Mouse (Mus musculus) CH12.LX (cell line): ENCODE results near the gene Grin2a. TPM values are rescaled to one million over a fixed set of nuclear protein-coding genes. Genes with fewer than 3 reads are reported as not detected.

Experiments
- DNase-seq: peaks from one replicate; pipeline ENCODE4 v3.0.0-alpha.2; 2013; ENCODE audit errors: extremely low read depth
- H3K27ac ChIP-seq: 2 replicates; pipeline ENCODE4 v1.5.1; 2012; ENCODE audit warnings: low read depth, mild to moderate bottlenecking, control low read depth, moderate library complexity; ENCODE audit not compliant: insufficient read depth
- H3K27me3 ChIP-seq: replicated peaks from 2 replicates; pipeline ENCODE3; 2012; ENCODE audit warnings: inconsistent platforms
- H3K36me3 ChIP-seq, 2 experiments: replicated peaks in 1 of 2; 2 replicates each; pipeline versions ENCODE3 to v1.6.1; 2012; ENCODE audit warnings: inconsistent platforms in 1 of 2, low read length in 1 of 2, mild to moderate bottlenecking in 1 of 2, mixed read lengths in 1 of 2, moderate library complexity in 1 of 2; ENCODE audit not compliant: control insufficient read depth in 1 of 2, insufficient read depth in 1 of 2
- H3K4me1 ChIP-seq, 2 experiments: 2 replicates each; pipeline ENCODE4 v1.6.1; 2012; ENCODE audit warnings: inconsistent platforms in 1 of 2, moderate library complexity in 1 of 2; ENCODE audit not compliant: insufficient read depth in 2 of 2, control insufficient read depth in 1 of 2
- H3K4me2 ChIP-seq: 2 replicates; pipeline ENCODE4 v1.6.1; 2012; ENCODE audit warnings: low read depth, mild to moderate bottlenecking, control low read depth; ENCODE audit not compliant: poor library complexity, insufficient read depth, severe bottlenecking
- H3K4me3 ChIP-seq, 3 experiments: fragments of 150-350 bp in 1 of 3; sonication (generic) in 1 of 3; replicated peaks in 1 of 3; 2 replicates each; pipeline versions ENCODE3 to v1.5.1; 2011 to 2012; ENCODE audit warnings: low read depth in 2 of 3, low read length in 2 of 3, mild to moderate bottlenecking in 2 of 3, moderate library complexity in 2 of 3, control low read depth in 1 of 3, improper control_type of control experiment in 1 of 3, inconsistent platforms in 1 of 3, mixed read lengths in 1 of 3; ENCODE audit not compliant: poor library complexity in 1 of 3
- H3K79me2 ChIP-seq: replicated peaks from 2 replicates; pipeline ENCODE4 v1.6.1; 2012; ENCODE audit warnings: mild to moderate bottlenecking, moderate library complexity; ENCODE audit not compliant: control insufficient read depth, poor library complexity, insufficient read depth, severe bottlenecking; ENCODE audit errors: extremely low read depth
- H3K9ac ChIP-seq: 2 replicates; pipeline ENCODE4 v1.6.1; 2012; ENCODE audit warnings: low read depth, mild to moderate bottlenecking, control low read depth, moderate library complexity; ENCODE audit not compliant: insufficient read depth
- H3K9me3 ChIP-seq: replicated peaks from 2 replicates; pipeline ENCODE3; 2012; ENCODE audit warnings: low read length, inconsistent platforms, mixed read lengths
- CHD1 ChIP-seq: IDR thresholded peaks from 2 replicates; pipeline ENCODE4 v1.6.1; 2012; ENCODE audit warnings: low read depth, low read length, improper control_type of control experiment, inconsistent platforms
- CTCF ChIP-seq, 2 experiments: IDR thresholded peaks in 1 of 2; conservative IDR thresholded peaks in 1 of 2; 2 replicates each; pipeline ENCODE4 v1.5.1; 2011 to 2012; ENCODE audit warnings: low read depth in 2 of 2, low read length in 2 of 2, improper control_type of control experiment in 1 of 2, inconsistent platforms in 1 of 2, mild to moderate bottlenecking in 1 of 2, moderate library complexity in 1 of 2
- E2F4 ChIP-seq: IDR thresholded peaks from 2 replicates; pipeline ENCODE4 v1.6.1; 2011; ENCODE audit warnings: low read depth, low read length, improper control_type of control experiment; ENCODE audit not compliant: insufficient replicate concordance
- MAFK ChIP-seq: IDR thresholded peaks from 2 replicates; pipeline ENCODE4 v1.6.1; 2011; ENCODE audit warnings: low read length, improper control_type of control experiment; ENCODE audit not compliant: insufficient replicate concordance
- MAX ChIP-seq: IDR thresholded peaks from 2 replicates; pipeline ENCODE4 v1.6.1; 2011; ENCODE audit warnings: low read length, improper control_type of control experiment
- PAX5 ChIP-seq: IDR thresholded peaks from 2 replicates; pipeline ENCODE4 v1.6.1; 2012; ENCODE audit warnings: low read length, inconsistent platforms, mixed read lengths
- SIN3A ChIP-seq: IDR thresholded peaks from 2 replicates; pipeline ENCODE4 v1.6.1; 2012; ENCODE audit warnings: low read length, improper control_type of control experiment, inconsistent platforms
- TCF12 ChIP-seq: IDR thresholded peaks from 2 replicates; pipeline ENCODE4 v1.6.1; 2014; ENCODE audit warnings: low read depth, mild to moderate bottlenecking, inconsistent platforms, low read length, improper control_type of control experiment
- UBTF ChIP-seq: IDR thresholded peaks from 2 replicates; pipeline ENCODE4 v1.6.1; 2012; ENCODE audit warnings: low read depth, mild to moderate bottlenecking, inconsistent platforms, low read length, improper control_type of control experiment, moderate library complexity
- USF1 ChIP-seq: IDR thresholded peaks from 2 replicates; pipeline ENCODE4 v1.6.1; 2014; ENCODE audit warnings: low read depth, mild to moderate bottlenecking, inconsistent platforms, low read length, improper control_type of control experiment
- ZNF384 ChIP-seq: IDR thresholded peaks from 2 replicates; pipeline ENCODE4 v1.6.1; 2012; ENCODE audit warnings: low read depth, low read length, improper control_type of control experiment, inconsistent platforms
- dilution Hi-C: fragments of 300-500 bp; cut with MboI; formaldehyde crosslinking; loops from 2 replicates; pipeline ENCODE4 v1.14.3; 2020; ENCODE audit warnings: low sequenced_read_pairs; ENCODE audit not compliant: extremely low pct_unique_long_range_greater_than_20kb, extremely low pct_ligation_motif_present
- in situ Hi-C: fragments of 300-500 bp; cut with MboI; formaldehyde crosslinking; loops from 3 replicates; pipeline ENCODE4 v1.14.3; 2019; ENCODE audit warnings: low sequenced_read_pairs, low pct_ligation_motif_present, low pct_unique_long_range_greater_than_20kb, mixed read lengths
- polyA plus RNA-seq: library from polyadenylated mRNA; unstranded; fragments of >175 nt; gene quantifications from 2 replicates; pipeline ENCODE4 v1.2.1, GENCODE M21; 2012; ENCODE audit warnings: low read depth; ENCODE audit not compliant: insufficient read length
- total RNA-seq, 2 experiments: library from RNA; depleted of rRNA; stranded (reverse); fragments of 300-350 nt in 1 of 2; fragments of >200 nt in 1 of 2; gene quantifications; 2 replicates each; pipeline ENCODE4 v1.2.3; 2012 to 2014

Grin2a gene
- total RNA-seq (2012; rRNA removed) (not detected in 2 replicates), total RNA-seq (2014; rRNA removed) (not detected in 2 replicates), polyA plus RNA-seq (not detected in 2 replicates)

DNA sequence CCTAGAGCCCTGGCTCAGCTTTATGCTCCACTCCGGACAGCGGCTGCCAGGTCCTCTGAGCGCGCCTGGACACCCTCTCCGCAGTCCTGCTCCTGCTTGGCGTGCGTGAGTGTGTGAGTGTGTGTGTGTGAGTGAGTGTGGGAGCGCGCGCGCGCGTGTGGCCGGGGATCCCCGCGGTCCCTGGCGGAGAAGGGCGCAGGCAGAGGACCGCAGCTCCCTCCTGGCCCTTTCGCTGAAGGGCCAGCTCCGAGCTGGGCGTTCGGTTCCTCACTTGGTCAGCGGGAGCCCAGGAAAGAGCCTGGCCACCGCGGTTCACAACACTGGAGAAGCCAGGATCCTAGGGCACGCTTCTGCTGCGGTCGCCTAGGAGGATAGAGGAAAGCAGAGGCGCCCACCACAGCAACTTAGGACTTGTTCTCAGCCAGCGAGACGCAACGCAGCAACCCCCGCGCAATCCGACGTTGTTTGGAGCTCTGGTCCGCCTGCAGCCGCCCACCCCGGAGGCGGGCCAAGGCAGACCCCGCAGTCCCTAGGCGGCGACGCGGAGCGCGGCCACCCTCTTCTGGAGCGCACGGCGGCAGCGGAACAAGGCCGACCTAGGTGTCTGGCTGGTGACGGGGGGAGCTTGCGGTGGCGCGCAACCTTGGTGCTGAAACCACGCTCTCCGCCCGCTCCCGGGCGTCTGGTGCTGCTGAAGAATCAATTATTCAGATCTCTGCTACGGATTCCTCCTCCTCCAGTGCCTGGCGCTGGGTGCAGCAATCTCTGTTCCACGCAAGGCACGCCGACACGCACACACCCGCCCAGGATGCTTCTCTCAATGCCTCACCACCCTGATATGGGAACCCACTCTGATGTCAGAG, at the start of gene Grin2a:
Gene Grin2a (minus strand): TSS at position 610 of the 863 bp plus-strand sequence.
- peaks cover 7% of the 10 kb centered on the region for H3K27me3 ChIP-seq
- no peak for DNase-seq
- H3K79me2 ChIP-seq: no peaks in the 10 kb centered on the region
- H3K4me1 ChIP-seq: no peaks in the 10 kb centered on the region
- in situ Hi-C loops (no loop called here), dilution Hi-C loops (no loop called here)
- no peaks in the 10 kb centered on the region for H3K36me3 ChIP-seq
- TF ChIP-seq TCF12: no peak
- TF ChIP-seq SIN3A: no peak
- TF ChIP-seq E2F4: no peak
- no peak for TF ChIP-seq MAX
- no peak for TF ChIP-seq USF1
- TF ChIP-seq, all 38 proteins: peak for 0
- H3K9ac ChIP-seq: no peak within 1 kb of the TSS
- no peak within 1 kb of the TSS for H3K27ac ChIP-seq
- no peak within 1 kb of the TSS for H3K4me2 ChIP-seq
- no peaks in the 10 kb centered on the region for H3K9me3 ChIP-seq
- H3K4me3 ChIP-seq: no peak within 1 kb of the TSS

DNA sequence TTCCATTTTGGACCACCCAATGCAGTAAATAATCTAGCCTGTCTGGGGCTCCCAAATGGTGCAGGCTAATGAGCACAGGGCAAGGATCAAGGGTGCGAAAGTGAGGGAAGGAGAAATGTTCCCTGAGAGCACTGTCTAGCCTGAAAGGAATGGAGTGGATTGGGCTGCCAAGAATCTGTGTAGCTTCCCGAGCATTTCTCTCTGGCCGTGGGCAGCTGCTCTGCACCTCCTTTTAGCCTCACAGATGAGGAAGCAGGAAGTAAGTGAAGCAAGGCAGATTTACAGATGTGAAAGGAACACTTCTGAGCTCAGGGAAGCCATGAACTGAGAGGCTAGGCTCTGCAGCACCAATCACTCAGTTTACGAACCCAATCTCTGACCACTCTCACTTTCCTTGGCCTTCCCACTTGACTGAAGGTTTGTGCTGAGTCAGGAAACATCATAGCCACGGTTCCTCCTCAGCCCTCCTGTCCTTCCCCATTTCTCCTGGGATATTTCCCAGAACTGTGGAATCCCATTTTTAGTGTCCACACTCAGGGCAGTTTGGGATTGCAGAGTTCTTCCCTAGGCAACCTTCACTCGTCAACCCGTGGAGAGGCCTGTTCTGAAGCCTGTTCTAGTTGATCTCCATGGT, 40.3 kb upstream of the Grin2a start:
- Histone ChIP-seq H3K4me1 (peaks cover 4 to 9% of the 10 kb centered on the region in 2 experiments; a peak in 2 of 4 replicates), H3K36me3 (no peaks in the 10 kb centered on the region), H3K4me2 (no peak overlapping the region), H3K4me3 (no peak overlapping the region), H3K27ac (no peak overlapping the region), H3K27me3 (no peaks in the 10 kb centered on the region), H3K79me2 (no peaks in the 10 kb centered on the region), H3K9me3 (peaks cover 2% of the 10 kb centered on the region), H3K9ac (no peak overlapping the region)
- TF ChIP-seq UBTF (no peak), MAFK (peak; percentile 71; the same call in 1 of the 2 replicates)
- in situ Hi-C loops: no loop called here
- peak; percentile 13 for DNase-seq
- dilution Hi-C loops: no loop called here

DNA sequence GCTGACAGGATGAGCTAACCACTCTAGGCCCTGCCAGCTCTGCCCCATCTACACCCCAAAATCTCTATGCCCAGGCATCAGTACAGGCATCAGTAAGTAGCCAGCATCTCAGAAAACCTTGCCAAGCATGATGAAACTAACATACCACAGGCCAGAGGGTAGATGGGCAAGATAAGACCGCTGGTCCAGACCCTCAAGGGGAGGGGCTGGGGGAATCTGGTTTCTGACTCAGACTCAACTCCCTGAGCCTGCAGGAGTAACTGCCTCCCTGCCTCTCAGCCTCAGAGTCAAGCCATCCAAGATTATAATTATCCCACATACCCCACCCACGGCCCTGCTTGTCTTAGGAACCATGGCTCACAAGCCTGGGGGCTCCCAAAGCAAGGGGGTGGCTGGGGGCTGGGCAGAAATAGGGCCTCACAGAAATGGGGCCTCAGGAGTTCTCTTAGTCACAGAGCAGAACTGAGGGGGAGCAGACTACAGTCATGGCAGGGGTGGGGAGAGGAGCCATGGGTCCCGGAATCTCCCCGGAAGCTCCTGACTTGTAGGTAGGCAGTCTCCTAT, 38.1 kb upstream of the Grin2a start:
- no peaks in the 10 kb centered on the region for H3K79me2 ChIP-seq
- H3K4me1 ChIP-seq: peaks cover 4 to 9% of the 10 kb centered on the region in 2 experiments; a peak in 2 of 4 replicates
- no peaks in the 10 kb centered on the region for H3K9me3 ChIP-seq
- H3K4me2 ChIP-seq: no peak overlapping the region
- DNase-seq: no peak
- H3K27me3 ChIP-seq: no peaks in the 10 kb centered on the region
- in situ Hi-C loops (no loop called here), dilution Hi-C loops (no loop called here)
- H3K36me3 ChIP-seq: no peaks in the 10 kb centered on the region
- no peak overlapping the region for H3K4me3 ChIP-seq
- no peak overlapping the region for H3K27ac ChIP-seq
- no peak overlapping the region for H3K9ac ChIP-seq
- TF ChIP-seq CTCF (conservative IDR thresholded peaks at IDR 0.05 in 1 of 2, IDR thresholded peaks at IDR 0.05 in 1 of 2; ENCODE audit: low read depth in 2 of 2, low read length in 2 of 2) (no peak), PAX5 (no peak), ZNF384 (no peak), CHD1 (no peak)
